Mouse (Mus musculus) layer of hippocampus, adult 8-10 months (tissue): ENCODE data around the gene Ociad1. TPM values are rescaled to one million over a fixed set of nuclear protein-coding genes. Genes with fewer than 3 reads are reported as not detected.

Experiments used
- DNase-seq, 2 experiments: peaks; one replicate each; pipeline ENCODE4 v3.0.0; 2022; ENCODE audit warnings: low spot score in 2 of 2
- total RNA-seq, 4 experiments: library from RNA; stranded (reverse); gene quantifications; 2 replicates each; pipeline ENCODE4 v1.2.4; 2022

Ociad1 gene
- total RNA-seq, result 100 to 1,000 TPM; 428 to 516 (median 473) TPM

GRCm38 (mm10) chr5:73292502-73293457, at the start of gene Ociad1:
Gene Ociad1 (plus strand): TSS chr5:73292784.
- peak; percentile 94 to 95 for DNase-seq

- DNase-seq, result no peak
Measured at GRCm38 (mm10) chr5:73244403-73244802, 48.2 kb upstream of the Ociad1 start.

GRCm38 (mm10) chr5:73246414-73246813, 46.2 kb upstream of the Ociad1 start:
- no peak for DNase-seq

GRCm38 (mm10) chr5:73248211-73248610, 44.4 kb upstream of the Ociad1 start:
- no peak for DNase-seq

- no peak for DNase-seq
Measured at GRCm38 (mm10) chr5:73249341-73249740, 43.2 kb upstream of the Ociad1 start.

GRCm38 (mm10) chr5:73252739-73253138, 39.8 kb upstream of the Ociad1 start:
- DNase-seq, result no peak

GRCm38 (mm10) chr5:73254660-73255059, 37.9 kb upstream of the Ociad1 start:
- no peak for DNase-seq

GRCm38 (mm10) chr5:73255321-73256251, 37.0 kb upstream of the Ociad1 start:
- peak in 1 of 2 experiments; percentile 40 for DNase-seq

- DNase-seq, result peak; percentile 96
Measured at GRCm38 (mm10) chr5:73256352-73257065, 36.1 kb upstream of the Ociad1 start, which contains the start of gene Fryl. Gene Fryl (minus strand): TSS chr5:73256619.

GRCm38 (mm10) chr5:73257096-73257495, 35.5 kb upstream of the Ociad1 start:
- no peak for DNase-seq

- no peak for DNase-seq
Measured at GRCm38 (mm10) chr5:73257723-73258122, 34.9 kb upstream of the Ociad1 start.

GRCm38 (mm10) chr5:73264122-73264521, 28.5 kb upstream of the Ociad1 start:
- no peak for DNase-seq

GRCm38 (mm10) chr5:73265460-73265859, 27.1 kb upstream of the Ociad1 start:
- no peak for DNase-seq

GRCm38 (mm10) chr5:73268636-73269213, 23.9 kb upstream of the Ociad1 start:
- no peak for DNase-seq

GRCm38 (mm10) chr5:73270612-73271011, 22.0 kb upstream of the Ociad1 start:
- no peak for DNase-seq

GRCm38 (mm10) chr5:73273171-73273570, 19.4 kb upstream of the Ociad1 start:
- DNase-seq, result no peak

GRCm38 (mm10) chr5:73274941-73275340, 17.6 kb upstream of the Ociad1 start:
- DNase-seq, result no peak

GRCm38 (mm10) chr5:73279190-73279589, 13.4 kb upstream of the Ociad1 start:
- DNase-seq, result no peak

- DNase-seq, result no peak
Measured at GRCm38 (mm10) chr5:73279732-73280566, 12.6 kb upstream of the Ociad1 start.

GRCm38 (mm10) chr5:73280567-73280850, 12.1 kb upstream of the Ociad1 start:
- no peak for DNase-seq
